Mouse (Mus musculus): ENCODE measurements around the gene Tfr2.

- TF ChIP-seq CTCF (IDR thresholded peaks at IDR 0.05; ENCODE audit: extremely low read depth, insufficient read depth, low read length): no peak
- TF ChIP-seq POLR2A (IDR thresholded peaks at IDR 0.05; ENCODE audit: extremely low read depth, insufficient read depth, low read length): no peak
Observed at GRCm38 (mm10) chr5:137627991-137628390, 58.4 kb downstream of the Tfr2 start.
